Mouse (Mus musculus): ENCODE data around the gene Elof1. TPM values are rescaled to one million over a fixed set of nuclear protein-coding genes. Genes with fewer than 3 reads are reported as not detected.
"Not testable (repeated sequence)": the region's sequence is repeated elsewhere in the genome, so short reads cannot be mapped to it uniquely, and the experiment has no call there.

Gene Elof1
- polyA plus RNA-seq, 1 experiment from 2014 or later, result 194 TPM

DNA sequence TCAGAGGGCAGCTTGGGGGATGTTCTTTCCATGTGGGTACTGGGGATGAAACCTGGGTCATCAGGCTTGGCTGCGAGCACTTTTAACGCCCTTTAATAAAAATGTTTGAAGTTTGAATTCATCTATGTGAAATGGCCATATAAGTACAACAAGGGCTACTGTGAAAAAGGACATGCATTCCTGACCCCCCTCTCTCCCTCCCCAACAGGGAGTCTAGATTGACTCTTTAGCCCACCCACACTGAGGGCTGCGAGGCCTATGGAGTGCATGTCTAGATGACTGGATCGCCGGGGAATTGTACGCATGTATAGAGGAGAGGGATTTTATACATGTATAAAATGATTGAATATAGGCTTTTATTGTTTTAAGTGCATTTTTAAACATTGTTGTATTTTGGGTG lies 31.0 kb downstream of the Elof1 start:
- H3K9me3 ChIP-seq, result no peaks in the 10 kb centered on the region
- H3K4me1 ChIP-seq, result peaks cover 10% of the 10 kb centered on the region
- peak overlapping the region; percentile 74 for H3K4me3 ChIP-seq
- H3K9ac ChIP-seq, result peak overlapping the region; percentile 83
- H3K4me2 ChIP-seq, result peak overlapping the region; percentile 77
- peak overlapping the region; percentile 79; the same call in 1 of the 2 replicates for H3K27ac ChIP-seq
- WGBS, result 80% methylated on average over 6 of the region's 6 CpGs
- peaks cover 7% of the 10 kb centered on the region; the same call in 1 of the 2 replicates for H3K36me3 ChIP-seq
- H3K27me3 ChIP-seq, result no peaks in the 10 kb centered on the region
- ATAC-seq (ENCODE audit: insufficient number of reproducible peaks, insufficient read depth, low FRiP score, low TSS enrichment, low read depth), result no peak

DNA sequence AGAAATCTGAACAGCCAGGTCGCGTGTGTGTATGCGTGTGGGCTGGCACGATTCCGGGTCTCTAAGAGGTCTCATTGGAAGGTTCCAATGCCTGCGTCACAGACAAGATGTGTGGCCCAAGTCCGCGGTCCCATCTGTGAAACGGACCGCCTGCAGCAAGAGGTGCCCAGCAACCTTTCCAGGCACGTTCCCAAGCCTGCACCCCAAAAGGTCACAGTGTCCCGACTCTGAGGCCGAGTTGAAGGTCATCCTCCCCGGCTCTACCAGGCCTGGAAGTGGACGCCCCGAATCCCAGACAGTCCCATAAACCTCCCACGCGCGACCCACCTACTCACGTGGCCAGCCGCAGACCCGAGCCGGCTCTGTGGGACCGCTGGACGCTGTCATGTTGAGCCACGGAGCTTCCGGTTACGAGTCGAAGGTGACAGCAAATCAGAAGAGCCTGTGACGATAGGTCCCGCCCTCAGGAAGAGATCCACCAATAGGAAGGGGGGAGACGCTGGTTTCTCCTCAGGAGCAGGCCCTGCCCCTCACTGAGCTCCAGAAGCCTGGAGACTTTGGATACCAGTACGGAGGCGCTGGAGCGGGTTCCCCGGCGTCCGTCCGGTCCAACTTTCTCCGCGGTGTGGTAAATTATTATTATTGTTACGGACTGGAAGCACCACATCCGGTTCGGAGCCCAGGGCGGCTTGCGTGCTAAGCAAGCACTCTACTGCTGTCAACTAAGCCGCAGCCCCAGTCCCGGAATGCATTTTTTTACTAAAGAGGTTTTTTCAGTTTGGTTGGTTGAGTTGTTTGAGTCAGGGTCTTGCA lies 31.7 kb downstream of the Elof1 start, which contains the start of gene Ecsit:
Gene Ecsit, minus strand, starts transcription at position 417 of the 813 bp plus-strand sequence.
- Histone ChIP-seq H3K4me3 (peak within 1 kb of the TSS; percentile 74), H3K27me3 (no peaks in the 10 kb centered on the region), H3K36me3 (peaks cover 11% of the 10 kb centered on the region; the same call in 1 of the 2 replicates), H3K9me3 (no peaks in the 10 kb centered on the region), H3K4me1 (peaks cover 10% of the 10 kb centered on the region), H3K27ac (peak within 1 kb of the TSS; percentile 79), H3K9ac (peak within 1 kb of the TSS; percentile 83), H3K4me2 (peak within 1 kb of the TSS; percentile 77)
- peak; percentile 95 for ATAC-seq (ENCODE audit: insufficient number of reproducible peaks, insufficient read depth, low FRiP score, low TSS enrichment, low read depth)
- WGBS, result under 1% methylated on average over 48 of the region's 48 CpGs

DNA sequence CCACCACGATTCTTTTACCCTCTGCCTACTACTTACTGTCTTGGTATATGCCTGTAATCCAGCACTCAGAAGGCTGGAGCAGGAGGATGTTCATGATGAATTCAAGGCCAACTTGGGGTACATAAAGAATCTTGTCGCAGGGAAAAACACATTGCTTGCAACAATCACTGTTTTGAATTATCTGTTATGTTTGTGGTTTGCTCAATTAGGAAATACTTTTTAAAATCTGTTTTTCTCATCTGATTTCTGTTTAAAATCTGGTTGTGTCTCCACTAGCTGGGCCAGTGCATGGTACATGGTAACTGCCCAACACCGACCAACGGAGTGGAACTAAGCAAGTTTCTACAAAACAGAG lies 32.3 kb downstream of the Elof1 start:
- 27% methylated on average over 4 of the region's 4 CpGs for WGBS
- H3K27ac ChIP-seq, result peak overlapping the region; percentile 60; the same call in 1 of the 2 replicates

DNA sequence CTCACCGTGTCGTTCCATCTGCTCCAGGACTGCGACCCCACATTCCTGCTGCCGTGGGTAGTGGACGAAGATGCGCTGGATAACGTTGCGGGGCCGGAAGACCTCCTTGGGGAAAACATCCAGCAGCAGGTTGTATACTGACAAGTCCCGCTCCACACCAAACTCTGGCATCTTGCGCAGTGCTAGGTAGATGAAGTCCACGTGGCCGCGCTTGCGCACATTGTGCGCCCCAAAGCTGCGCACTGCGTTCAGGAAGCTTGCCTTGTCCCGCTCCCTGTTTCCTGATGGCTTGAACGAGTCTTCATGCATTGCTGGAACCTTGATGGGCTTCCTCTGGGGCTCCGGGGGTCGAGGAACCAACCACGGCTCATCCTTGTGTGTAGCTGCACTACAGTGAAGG lies 40.7 kb downstream of the Elof1 start:
- WGBS, result 93% methylated on average over 23 of the region's 23 CpGs
- Histone ChIP-seq H3K4me1 (no peaks in the 10 kb centered on the region), H3K27ac (no peak overlapping the region), H3K36me3 (peaks cover 56% of the 10 kb centered on the region), H3K27me3 (no peaks in the 10 kb centered on the region), H3K4me3 (no peak overlapping the region), H3K4me2 (no peak overlapping the region), H3K9me3 (no peaks in the 10 kb centered on the region), H3K9ac (no peak overlapping the region)
- no peak for ATAC-seq (ENCODE audit: insufficient number of reproducible peaks, insufficient read depth, low FRiP score, low TSS enrichment, low read depth)

More for the DNA sequence above, 32.3 kb downstream of the Elof1 start:
- H3K4me1 ChIP-seq, result peaks cover 10% of the 10 kb centered on the region
- ATAC-seq (ENCODE audit: insufficient number of reproducible peaks, insufficient read depth, low FRiP score, low TSS enrichment, low read depth), result no peak
- H3K4me3 ChIP-seq, result peak overlapping the region; percentile 74
- peak overlapping the region; percentile 83 for H3K9ac ChIP-seq
- H3K4me2 ChIP-seq, result peak overlapping the region; percentile 77
- H3K36me3 ChIP-seq, result peaks cover 11% of the 10 kb centered on the region; the same call in 1 of the 2 replicates
- H3K27me3 ChIP-seq, result no peaks in the 10 kb centered on the region
- H3K9me3 ChIP-seq, result no peaks in the 10 kb centered on the region

DNA sequence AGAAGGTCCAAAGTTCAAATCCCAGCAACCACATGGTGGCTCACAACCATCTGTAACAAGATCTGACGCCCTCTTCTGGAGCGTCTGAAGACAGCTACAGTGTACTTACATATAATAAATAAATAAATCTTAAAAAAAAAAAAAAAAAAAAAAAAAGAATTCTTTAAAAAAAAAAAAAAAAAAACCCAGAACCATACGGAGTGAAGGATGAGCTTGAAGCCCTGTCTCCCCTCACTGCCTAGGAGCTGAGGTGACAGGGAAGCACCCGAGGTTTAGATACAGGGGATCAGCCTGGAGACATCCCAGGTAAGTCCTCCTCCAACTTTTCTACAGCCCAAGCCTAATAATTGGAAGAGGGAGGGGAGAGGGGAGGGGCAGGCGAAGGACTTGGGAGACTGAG lies 41.2 kb downstream of the Elof1 start:
- not testable (repeated sequence) for ATAC-seq (ENCODE audit: insufficient number of reproducible peaks, insufficient read depth, low FRiP score, low TSS enrichment, low read depth); H3K9ac ChIP-seq; H3K4me2 ChIP-seq; H3K27ac ChIP-seq; H3K9me3 ChIP-seq; H3K27me3 ChIP-seq; H3K4me1 ChIP-seq; H3K4me3 ChIP-seq
- H3K36me3 ChIP-seq, result peaks cover 56% of the 10 kb centered on the region
- WGBS, result 75% methylated on average over 5 of the region's 5 CpGs

DNA sequence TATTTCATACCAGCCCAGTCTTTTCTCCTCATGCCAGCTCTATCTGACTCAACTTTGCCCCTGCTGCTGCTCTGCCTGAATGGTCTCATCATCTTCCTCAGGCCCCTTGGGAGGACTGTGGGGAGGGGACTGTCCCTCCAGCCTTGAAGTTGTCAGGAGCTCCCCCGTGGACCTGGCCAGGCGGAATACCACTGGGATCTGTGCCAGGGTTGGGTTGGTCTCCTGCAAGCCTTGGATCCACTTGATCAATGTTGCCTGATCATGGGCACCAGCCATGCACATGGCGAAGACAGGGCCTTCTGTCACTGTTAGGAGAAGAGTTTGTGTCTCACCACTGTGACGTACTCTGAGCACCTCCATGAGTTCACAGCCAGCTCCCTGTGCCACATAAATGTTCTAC lies 44.7 kb downstream of the Elof1 start:
- Histone ChIP-seq H3K9me3 (no peaks in the 10 kb centered on the region), H3K4me2 (no peak overlapping the region), H3K4me3 (no peak overlapping the region), H3K4me1 (peaks cover 5% of the 10 kb centered on the region; the same call in 1 of the 2 replicates), H3K36me3 (peaks cover 50% of the 10 kb centered on the region), H3K27ac (no peak overlapping the region), H3K9ac (no peak overlapping the region), H3K27me3 (no peaks in the 10 kb centered on the region)
- 95% methylated on average over 4 of the region's 4 CpGs for WGBS
- no peak for ATAC-seq (ENCODE audit: insufficient number of reproducible peaks, insufficient read depth, low FRiP score, low TSS enrichment, low read depth)

DNA sequence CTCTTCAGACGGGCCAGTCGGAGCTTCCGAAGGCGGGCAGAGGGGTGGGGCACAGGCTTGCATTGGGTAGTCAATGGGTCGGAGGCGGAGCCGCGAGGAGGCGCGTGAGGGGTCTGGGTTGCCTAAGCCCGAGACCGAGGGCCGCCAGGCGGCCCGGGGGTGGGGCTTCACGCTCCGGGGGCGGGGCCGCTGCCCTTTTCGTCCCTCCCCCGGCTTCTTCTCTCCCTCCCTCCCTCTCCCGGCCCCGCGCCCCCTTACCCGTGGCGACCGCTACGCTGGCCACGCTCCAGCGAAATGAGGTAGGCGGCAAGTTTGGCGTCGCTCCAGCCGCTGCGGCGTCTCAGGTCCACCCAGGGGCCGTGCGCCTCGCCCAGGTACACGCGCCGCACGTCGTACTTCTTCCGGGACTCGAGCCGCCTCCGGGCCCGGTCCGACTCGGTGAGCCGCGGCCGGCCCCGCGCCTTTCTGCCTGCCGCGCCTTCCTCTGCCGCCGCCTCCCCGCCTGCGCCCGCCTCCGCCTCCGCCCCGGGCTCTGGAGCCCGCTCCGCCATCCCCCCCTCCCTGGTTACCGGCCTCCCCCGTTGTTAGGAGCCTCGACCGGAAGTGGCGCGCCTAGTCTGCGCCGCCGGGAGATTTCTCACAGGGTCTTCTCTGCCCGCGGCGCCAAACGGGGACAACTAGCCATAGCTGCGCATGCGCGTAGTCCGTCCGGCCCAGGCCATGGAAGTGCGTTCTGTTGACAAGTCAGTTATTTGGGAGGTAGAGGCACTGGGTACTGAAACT lies 46.0 kb downstream of the Elof1 start, which contains the start of the genes Gm49318 and Zfp653:
Gene Gm49318, minus strand, starts transcription at position 469 of the 783 bp plus-strand sequence.
Gene Zfp653, minus strand, starts transcription at position 586 of the 783 bp plus-strand sequence.
- WGBS, result 1% methylated on average over 61 of the region's 87 CpGs

DNA sequence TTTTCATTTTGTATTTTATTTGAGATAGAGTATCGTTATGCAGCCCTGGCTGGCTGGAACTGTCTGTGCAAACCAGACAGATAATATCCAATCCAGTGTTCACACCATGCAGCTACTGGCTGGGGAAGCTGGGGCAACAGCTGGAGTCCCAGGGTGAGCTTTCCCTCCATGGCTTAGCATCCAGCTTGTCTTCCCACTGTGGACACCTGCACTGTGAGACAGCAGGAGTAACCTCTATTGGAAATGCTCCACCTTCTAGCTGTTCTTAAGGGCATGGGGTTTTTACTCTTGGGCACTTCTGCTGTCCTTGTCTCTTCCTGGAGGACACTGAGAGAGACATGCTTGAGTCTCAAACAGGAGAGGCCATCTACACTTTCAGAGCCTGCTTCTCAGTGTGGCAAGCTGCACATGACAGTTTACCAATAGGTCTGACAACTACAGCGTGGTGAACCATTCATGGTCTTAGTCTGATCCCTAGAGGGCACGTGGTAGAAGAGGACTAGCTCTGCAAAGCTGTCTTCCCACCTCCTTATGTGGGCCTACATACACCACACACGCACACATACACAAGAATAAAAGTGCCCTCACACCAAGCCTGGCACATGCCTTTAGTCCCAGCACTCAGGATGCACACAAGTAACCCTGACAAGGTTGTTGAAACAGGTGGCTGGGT lies 47.0 kb downstream of the Elof1 start:
- Histone ChIP-seq H3K4me2 (peak overlapping the region; percentile 63), H3K27ac (peak overlapping the region; percentile 98; the same call in 1 of the 2 replicates), H3K9me3 (no peaks in the 10 kb centered on the region), H3K27me3 (no peaks in the 10 kb centered on the region), H3K36me3 (peaks cover 48% of the 10 kb centered on the region), H3K4me1 (peaks cover 5% of the 10 kb centered on the region; the same call in 1 of the 2 replicates), H3K9ac (peak overlapping the region; percentile 93), H3K4me3 (peak overlapping the region; percentile 79)
- 67% methylated on average over 4 of the region's 4 CpGs for WGBS
- ATAC-seq (ENCODE audit: insufficient number of reproducible peaks, insufficient read depth, low FRiP score, low TSS enrichment, low read depth), result peak; percentile 1; the same call in 1 of the 2 replicates

More for the DNA sequence above, 46.0 kb downstream of the Elof1 start, which contains the start of the genes Gm49318 and Zfp653:
- no peaks in the 10 kb centered on the region for H3K9me3 ChIP-seq
- H3K4me2 ChIP-seq, result peak within 1 kb of the TSS; percentile 63
- H3K4me1 ChIP-seq, result peaks cover 5% of the 10 kb centered on the region; the same call in 1 of the 2 replicates
- peak within 1 kb of the TSS; percentile 93 for H3K9ac ChIP-seq
- H3K4me3 ChIP-seq, result peak within 1 kb of the TSS; percentile 79
- ATAC-seq (ENCODE audit: insufficient number of reproducible peaks, insufficient read depth, low FRiP score, low TSS enrichment, low read depth), result peak; percentile 98
- H3K36me3 ChIP-seq, result peaks cover 42% of the 10 kb centered on the region
- H3K27ac ChIP-seq, result peak within 1 kb of the TSS; percentile 98
- H3K27me3 ChIP-seq, result no peaks in the 10 kb centered on the region

DNA sequence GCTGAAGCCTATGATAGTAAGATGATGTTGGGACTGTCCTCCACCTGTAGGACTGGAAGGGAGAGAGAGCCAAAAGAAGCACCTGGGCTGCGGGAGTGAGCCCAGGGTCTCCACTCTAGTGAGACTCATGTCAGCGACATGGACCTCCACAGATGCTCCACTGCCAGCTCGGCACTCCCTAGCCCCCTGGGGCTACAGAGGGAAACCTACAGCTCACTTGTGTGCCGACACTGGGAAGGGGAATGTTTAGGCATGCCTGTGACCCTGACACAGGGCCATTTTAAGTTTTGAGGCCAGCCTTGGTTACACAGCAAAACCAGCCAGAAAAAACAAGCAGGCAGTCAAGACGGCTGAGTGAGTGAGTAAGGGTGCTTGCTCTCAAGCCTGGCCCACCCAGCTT lies 49.8 kb downstream of the Elof1 start:
- Histone ChIP-seq H3K9me3 (no peaks in the 10 kb centered on the region), H3K9ac (no peak overlapping the region), H3K36me3 (peaks cover 51% of the 10 kb centered on the region), H3K27me3 (no peaks in the 10 kb centered on the region), H3K4me1 (peaks cover 5% of the 10 kb centered on the region; the same call in 1 of the 2 replicates), H3K27ac (no peak overlapping the region), H3K4me2 (no peak overlapping the region), H3K4me3 (no peak overlapping the region)
- WGBS, result 68% methylated on average over 5 of the region's 5 CpGs
- ATAC-seq (ENCODE audit: insufficient number of reproducible peaks, insufficient read depth, low FRiP score, low TSS enrichment, low read depth), result no peak

DNA sequence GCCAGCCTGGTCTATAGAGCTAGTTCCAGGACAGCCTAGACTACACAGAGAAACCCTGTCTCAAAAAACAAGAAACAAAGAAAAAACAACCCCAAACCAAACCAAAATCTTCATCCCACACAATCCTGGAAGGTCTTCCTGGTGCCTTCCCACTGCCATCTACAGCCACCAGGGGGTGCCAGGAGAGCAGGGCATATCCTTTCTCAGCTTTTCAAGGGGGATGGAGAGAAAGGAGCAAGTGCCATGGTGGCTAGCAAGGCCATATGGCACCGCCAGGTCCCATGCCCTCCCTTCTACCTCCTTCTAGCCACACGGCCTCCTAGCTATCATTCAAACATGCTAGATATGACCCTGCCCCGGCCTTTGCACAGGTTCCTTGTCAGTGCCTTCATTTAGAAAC lies 50.5 kb downstream of the Elof1 start:
- 74% methylated on average over 3 of the region's 3 CpGs for WGBS
- no peak for ATAC-seq (ENCODE audit: insufficient number of reproducible peaks, insufficient read depth, low FRiP score, low TSS enrichment, low read depth)
- no peak overlapping the region for H3K27ac ChIP-seq
- no peak overlapping the region for H3K4me3 ChIP-seq
- no peaks in the 10 kb centered on the region for H3K9me3 ChIP-seq
- peaks cover 56% of the 10 kb centered on the region for H3K36me3 ChIP-seq
- peaks cover 5% of the 10 kb centered on the region; the same call in 1 of the 2 replicates for H3K4me1 ChIP-seq
- H3K9ac ChIP-seq, result no peak overlapping the region
- H3K4me2 ChIP-seq, result no peak overlapping the region
- no peaks in the 10 kb centered on the region for H3K27me3 ChIP-seq

DNA sequence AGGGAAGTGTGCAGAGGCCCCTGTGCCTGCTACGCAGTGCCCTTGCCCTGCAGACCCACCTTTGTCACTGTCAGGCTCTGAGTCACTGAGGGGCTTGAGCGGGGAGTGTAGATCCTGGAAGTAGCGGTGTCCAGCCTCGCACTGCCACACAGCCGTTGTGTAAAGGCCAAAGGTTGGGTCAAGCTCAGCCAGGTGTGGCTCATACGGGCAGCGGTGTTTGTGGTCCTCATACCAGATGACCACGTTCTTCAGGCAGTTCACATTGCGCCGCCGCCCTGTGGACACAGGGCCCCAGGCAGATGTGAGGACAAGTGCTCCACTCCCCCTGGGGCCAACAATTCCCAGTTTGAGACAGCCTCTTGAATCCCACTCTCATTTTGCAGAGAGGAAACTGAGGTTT lies 51.3 kb downstream of the Elof1 start:
- Histone ChIP-seq H3K9ac (no peak overlapping the region), H3K9me3 (no peaks in the 10 kb centered on the region), H3K36me3 (peaks cover 61% of the 10 kb centered on the region), H3K4me3 (no peak overlapping the region), H3K27me3 (no peaks in the 10 kb centered on the region), H3K27ac (no peak overlapping the region), H3K4me2 (no peak overlapping the region), H3K4me1 (peaks cover 5% of the 10 kb centered on the region; the same call in 1 of the 2 replicates)
- WGBS, result 95% methylated on average over 11 of the region's 11 CpGs
- no peak for ATAC-seq (ENCODE audit: insufficient number of reproducible peaks, insufficient read depth, low FRiP score, low TSS enrichment, low read depth)
